Mouse (Mus musculus) limb, embryonic 15.5 days (tissue): ENCODE measurements around the gene Camkk1. TPM values are rescaled to one million over a fixed set of nuclear protein-coding genes. Genes with fewer than 3 reads are reported as not detected.

Experiments
- ATAC-seq: fragments of 200-750 bp; cut with Nextera tagmentation; 2 replicates; pipeline ENCODE4 v1.8.0; 2017; ENCODE audit warnings: low read depth, moderate TSS enrichment; ENCODE audit not compliant: insufficient number of reproducible peaks, low FRiP score, low TSS enrichment
- H3K27ac ChIP-seq: fragments of 300-500 bp; sonication (generic); 2 replicates; pipeline ENCODE4 v1.5.1; 2015; ENCODE audit warnings: moderate library complexity, mild to moderate bottlenecking, inconsistent platforms
- H3K27me3 ChIP-seq: fragments of 300-500 bp; sonication (generic); 2 replicates; pipeline ENCODE4 v1.6.1; 2015; ENCODE audit warnings: inconsistent platforms
- H3K36me3 ChIP-seq: fragments of 300-500 bp; sonication (generic); 2 replicates; pipeline ENCODE4 v1.6.1; 2015; ENCODE audit warnings: inconsistent platforms
- H3K4me1 ChIP-seq: fragments of 300-500 bp; sonication (generic); 2 replicates; pipeline ENCODE4 v1.6.1; 2015; ENCODE audit warnings: inconsistent platforms
- H3K4me2 ChIP-seq: fragments of 300-500 bp; sonication (generic); 2 replicates; pipeline ENCODE4 v1.6.1; 2015; ENCODE audit warnings: mild to moderate bottlenecking, inconsistent platforms
- H3K4me3 ChIP-seq: fragments of 300-500 bp; sonication (generic); 2 replicates; pipeline ENCODE4 v1.5.1; 2015; ENCODE audit warnings: mild to moderate bottlenecking, inconsistent platforms
- H3K9ac ChIP-seq: fragments of 300-500 bp; sonication (generic); 2 replicates; pipeline ENCODE4 v1.6.1; 2015; ENCODE audit warnings: inconsistent platforms
- H3K9me3 ChIP-seq: fragments of 300-500 bp; sonication (generic); 2 replicates; pipeline ENCODE4 v1.6.1; 2016; ENCODE audit warnings: inconsistent platforms
- WGBS: fragments of 180-500 bp; shearing (Covaris S2); methylation state at CpG from one replicate; pipeline ENCODE4 v1.1.7; 2015; 5-methylcytosine and 5-hydroxymethylcytosine counted together
- polyA plus RNA-seq: library from polyadenylated mRNA; unstranded; fragments of >200 nt; fragmentation: Nextera tagmentation; extraction: Ambion mirVana; gene quantifications from 2 replicates; pipeline ENCODE4 v1.2.1, GENCODE M21; 2015

Camkk1 gene
- polyA plus RNA-seq, 1 experiment from 2014 or later = 12.0 TPM

DNA sequence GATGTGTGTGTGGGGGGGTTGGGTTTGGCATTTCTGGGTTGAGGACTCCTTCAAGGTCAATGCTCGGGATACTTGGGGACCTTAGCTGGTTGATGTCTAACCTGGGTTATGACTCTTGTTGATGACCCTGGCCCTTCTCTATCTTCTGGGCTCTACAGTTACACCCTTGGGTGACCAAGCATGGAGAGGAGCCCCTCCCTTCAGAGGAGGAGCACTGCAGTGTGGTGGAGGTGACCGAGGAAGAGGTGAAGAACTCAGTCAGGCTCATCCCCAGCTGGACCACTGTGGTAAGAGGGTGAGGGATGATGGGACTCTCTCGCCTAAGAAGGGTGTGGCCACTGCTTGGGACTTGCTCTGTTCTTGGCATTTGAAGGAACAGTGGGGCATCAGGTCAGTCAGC is 18.9 kb downstream of the Camkk1 start:
- 83% methylated on average over 3 of the region's 3 CpGs for WGBS
- no peak for ATAC-seq
- H3K27ac ChIP-seq = no peak overlapping the region
- H3K4me1 ChIP-seq = no peaks in the 10 kb centered on the region
- H3K4me3 ChIP-seq = no peak overlapping the region
- no peak overlapping the region for H3K4me2 ChIP-seq
- no peak overlapping the region for H3K9ac ChIP-seq
- no peaks in the 10 kb centered on the region for H3K9me3 ChIP-seq
- H3K27me3 ChIP-seq = no peaks in the 10 kb centered on the region
- peaks cover 19% of the 10 kb centered on the region for H3K36me3 ChIP-seq

DNA sequence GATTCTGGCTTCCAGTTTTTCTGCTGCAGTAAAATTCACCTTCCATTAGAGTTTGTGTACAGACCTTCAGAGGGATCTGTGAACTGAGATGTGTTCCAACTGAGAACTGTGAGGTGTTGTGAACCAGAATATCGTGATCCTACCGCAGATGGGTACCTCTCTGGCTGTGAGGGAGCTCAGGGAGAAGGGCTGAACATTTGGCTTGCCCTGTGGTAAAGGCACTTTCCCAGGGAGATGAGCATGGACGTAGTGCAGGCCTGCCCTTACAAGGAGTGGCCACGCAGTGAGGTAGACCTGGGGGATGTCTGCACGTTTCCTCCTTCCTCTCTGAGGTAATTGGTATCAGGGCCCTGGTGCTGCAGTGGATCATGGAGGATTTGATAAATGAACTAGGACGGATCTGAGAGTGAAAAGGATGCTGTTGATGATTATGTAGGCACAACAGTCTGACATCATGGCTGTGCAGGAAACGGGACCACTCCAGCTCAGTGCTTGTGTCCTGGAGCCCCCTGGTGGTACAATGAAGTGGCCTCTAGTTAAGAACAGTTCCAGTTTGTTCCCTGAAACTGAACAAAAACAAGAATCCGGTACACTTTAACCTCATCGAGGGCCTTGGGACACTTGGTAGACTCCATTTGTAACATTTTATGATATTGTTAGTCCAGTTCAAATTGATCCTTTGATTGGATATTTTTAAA is 20.4 kb downstream of the Camkk1 start:
- H3K27ac ChIP-seq = no peak overlapping the region
- no peaks in the 10 kb centered on the region for H3K27me3 ChIP-seq
- WGBS = 59% methylated on average over 9 of the region's 9 CpGs
- no peak for ATAC-seq
- no peaks in the 10 kb centered on the region for H3K9me3 ChIP-seq
- no peak overlapping the region for H3K4me2 ChIP-seq
- H3K4me1 ChIP-seq = no peaks in the 10 kb centered on the region
- H3K36me3 ChIP-seq = peaks cover 13% of the 10 kb centered on the region
- H3K4me3 ChIP-seq = no peak overlapping the region
- no peak overlapping the region for H3K9ac ChIP-seq

DNA sequence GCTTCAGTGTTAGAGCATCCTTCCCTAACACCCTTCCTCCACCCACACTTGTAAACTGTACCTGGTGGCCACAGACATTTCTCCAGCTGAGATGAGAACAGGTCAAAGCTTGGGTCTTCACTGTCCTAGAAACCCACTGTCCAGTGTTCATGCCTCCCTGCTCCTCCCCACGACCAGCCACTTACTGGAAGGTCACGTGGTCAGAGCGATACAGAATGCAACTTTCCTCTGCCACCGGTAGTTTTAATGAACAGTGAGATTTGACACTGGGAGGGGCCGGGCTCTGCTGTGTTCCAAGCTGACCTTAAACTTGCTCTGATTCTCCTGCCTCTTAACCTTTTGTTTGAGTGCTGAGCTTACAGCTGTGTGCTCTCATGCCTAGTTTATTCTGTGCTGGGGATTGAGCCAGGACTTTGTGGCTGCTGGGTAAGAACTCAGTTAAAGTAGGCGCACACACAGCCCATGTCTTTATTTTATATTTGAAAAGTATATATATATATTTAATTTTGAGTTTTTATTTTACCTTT is 25.5 kb downstream of the Camkk1 start:
- ATAC-seq = no peak
- Histone ChIP-seq H3K36me3 (peaks cover 10% of the 10 kb centered on the region; the same call in 1 of the 2 replicates), H3K4me3 (no peak overlapping the region), H3K9me3 (no peaks in the 10 kb centered on the region), H3K9ac (no peak overlapping the region), H3K4me1 (peaks cover 15% of the 10 kb centered on the region), H3K4me2 (no peak overlapping the region), H3K27ac (no peak overlapping the region), H3K27me3 (no peaks in the 10 kb centered on the region)
- WGBS = 41% methylated on average over 6 of the region's 6 CpGs

DNA sequence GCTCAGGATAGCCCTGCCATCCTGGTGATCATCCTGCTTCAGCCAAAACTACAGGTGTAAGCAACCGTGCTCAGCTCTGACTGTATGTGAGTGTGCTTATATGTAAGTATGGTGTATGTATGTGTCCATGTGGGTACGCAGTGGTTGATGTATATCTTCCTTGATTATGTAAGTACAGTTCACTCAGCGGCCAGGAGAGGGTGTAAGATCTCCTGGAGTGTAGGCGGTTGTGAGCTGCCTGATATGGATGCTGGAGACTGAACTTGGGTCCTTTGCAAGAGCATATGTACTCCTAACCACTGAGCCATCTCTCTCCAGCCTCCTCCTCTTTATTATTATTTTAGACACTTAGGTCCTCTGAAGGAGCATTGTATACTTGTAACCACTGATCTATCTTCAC is 26.0 kb downstream of the Camkk1 start:
- WGBS = 76% methylated on average over 4 of the region's 4 CpGs
- no peak overlapping the region for H3K9ac ChIP-seq
- H3K4me1 ChIP-seq = peaks cover 18% of the 10 kb centered on the region
- peaks cover 10% of the 10 kb centered on the region; the same call in 1 of the 2 replicates for H3K36me3 ChIP-seq
- no peak for ATAC-seq
- H3K4me3 ChIP-seq = no peak overlapping the region
- no peaks in the 10 kb centered on the region for H3K27me3 ChIP-seq
- no peak overlapping the region for H3K4me2 ChIP-seq
- H3K27ac ChIP-seq = no peak overlapping the region
- H3K9me3 ChIP-seq = no peaks in the 10 kb centered on the region

DNA sequence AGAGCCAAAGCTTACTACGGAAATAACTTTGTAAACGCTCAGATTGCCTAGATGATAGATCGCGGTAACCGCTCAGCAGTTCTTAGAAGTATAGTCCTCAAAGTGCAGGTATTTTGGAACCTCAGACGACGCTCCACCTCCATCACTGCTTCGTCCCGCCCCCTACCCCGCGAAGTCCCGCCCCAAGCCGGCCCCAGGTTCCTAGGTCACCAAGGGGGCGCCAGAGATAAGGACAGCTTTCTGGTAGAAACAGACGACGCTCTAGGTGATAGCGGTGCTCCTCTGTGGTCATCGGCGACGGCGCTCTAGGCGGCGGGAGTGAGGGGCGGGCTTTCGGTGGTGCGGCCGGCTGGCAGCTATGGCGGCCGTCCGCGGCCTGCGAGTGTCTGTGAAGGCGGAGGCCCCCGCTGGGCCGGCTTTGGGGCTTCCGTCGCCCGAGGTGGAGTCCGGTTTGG is 28.8 kb downstream of the Camkk1 start, which contains the start of gene Ncbp3:
Gene Ncbp3, plus strand, starts transcription at position 242 of the 455 bp plus-strand sequence.
- peak; percentile 94 for ATAC-seq
- under 1% methylated on average over 39 of the region's 39 CpGs for WGBS
- H3K27me3 ChIP-seq = no peaks in the 10 kb centered on the region
- peak within 1 kb of the TSS; percentile 80 for H3K9ac ChIP-seq
- H3K9me3 ChIP-seq = no peaks in the 10 kb centered on the region
- H3K36me3 ChIP-seq = peaks cover 10% of the 10 kb centered on the region
- peak within 1 kb of the TSS; percentile 58 for H3K4me2 ChIP-seq
- peaks cover 18% of the 10 kb centered on the region for H3K4me1 ChIP-seq
- peak within 1 kb of the TSS; percentile 65 for H3K4me3 ChIP-seq
- peak within 1 kb of the TSS; percentile 82 for H3K27ac ChIP-seq

DNA sequence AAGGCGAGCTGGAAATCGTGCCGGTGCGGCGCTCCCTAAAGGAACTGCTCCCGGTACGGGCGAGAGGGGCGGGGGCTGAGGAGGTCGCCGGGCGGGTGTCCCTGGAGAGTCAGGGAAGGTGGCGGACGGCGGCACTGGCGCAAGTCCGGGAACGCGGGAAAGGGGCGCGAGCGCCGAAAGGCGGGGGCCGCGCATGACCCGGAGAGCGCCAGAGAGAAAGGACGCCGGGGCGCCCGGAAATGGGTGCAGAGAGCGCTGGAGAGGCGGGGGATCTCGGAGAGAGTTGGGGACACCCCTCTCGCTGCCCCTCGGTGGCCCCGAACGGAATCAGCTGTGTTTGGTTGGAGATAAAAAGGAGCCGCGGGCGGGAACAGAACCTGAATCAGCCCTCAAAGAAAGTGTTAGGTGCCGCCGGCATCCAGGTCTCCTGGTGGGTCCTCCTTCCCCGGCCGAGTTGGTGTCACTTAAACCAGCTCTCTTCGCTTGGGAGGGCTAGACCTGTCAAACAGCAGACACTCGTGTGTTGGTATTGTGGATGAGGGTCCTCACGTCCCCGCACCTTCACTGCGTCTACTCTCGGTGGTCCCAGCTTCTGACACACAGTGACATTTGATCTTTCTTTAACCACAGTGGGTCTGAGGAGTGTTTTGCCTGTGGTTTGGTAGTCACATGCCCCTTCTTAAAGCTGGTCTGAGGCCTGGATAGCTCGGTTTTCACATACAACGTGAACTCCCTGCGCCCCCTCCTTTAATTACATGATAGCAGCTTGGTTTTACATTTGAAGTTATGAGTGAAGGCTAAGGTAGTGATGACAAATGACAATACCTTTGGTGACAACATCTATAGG is 29.4 kb downstream of the Camkk1 start:
- peak overlapping the region; percentile 58 for H3K4me2 ChIP-seq
- H3K4me1 ChIP-seq = peaks cover 18% of the 10 kb centered on the region
- peak overlapping the region; percentile 82 for H3K27ac ChIP-seq
- no peaks in the 10 kb centered on the region for H3K9me3 ChIP-seq
- H3K36me3 ChIP-seq = peaks cover 12% of the 10 kb centered on the region
- H3K27me3 ChIP-seq = no peaks in the 10 kb centered on the region
- ATAC-seq = peak; percentile 54; the same call in 1 of the 2 replicates
- peak overlapping the region; percentile 65 for H3K4me3 ChIP-seq
- 1% methylated on average over 52 of the region's 55 CpGs for WGBS
- H3K9ac ChIP-seq = peak overlapping the region; percentile 80

DNA sequence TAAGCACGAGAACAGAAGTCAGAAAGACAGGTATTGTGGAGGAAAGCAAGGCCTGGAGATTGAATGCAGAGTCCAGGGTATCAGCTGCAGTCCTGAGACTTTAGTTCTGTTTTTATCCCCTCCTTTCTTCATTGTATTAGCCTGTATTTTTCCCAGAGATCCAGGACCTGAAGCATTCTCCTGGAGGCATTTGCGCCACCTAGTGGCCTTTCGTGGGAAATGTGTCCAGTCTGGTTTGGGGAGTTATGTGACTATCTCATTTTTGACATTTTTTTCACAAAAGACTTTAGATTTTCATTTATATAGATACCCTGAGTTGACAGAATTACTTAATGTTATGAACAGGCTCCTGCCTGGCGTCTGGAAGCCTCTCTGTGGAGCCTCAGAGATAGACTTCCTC is 30.5 kb downstream of the Camkk1 start:
- Histone ChIP-seq H3K27ac (peak overlapping the region; percentile 43; the same call in 1 of the 2 replicates), H3K27me3 (no peaks in the 10 kb centered on the region), H3K9ac (no peak overlapping the region), H3K4me1 (peaks cover 18% of the 10 kb centered on the region), H3K4me2 (peak overlapping the region; percentile 58), H3K9me3 (no peaks in the 10 kb centered on the region), H3K4me3 (peak overlapping the region; percentile 65), H3K36me3 (peaks cover 23% of the 10 kb centered on the region)
- 4% methylated on average over 4 of the region's 4 CpGs for WGBS
- no peak for ATAC-seq

DNA sequence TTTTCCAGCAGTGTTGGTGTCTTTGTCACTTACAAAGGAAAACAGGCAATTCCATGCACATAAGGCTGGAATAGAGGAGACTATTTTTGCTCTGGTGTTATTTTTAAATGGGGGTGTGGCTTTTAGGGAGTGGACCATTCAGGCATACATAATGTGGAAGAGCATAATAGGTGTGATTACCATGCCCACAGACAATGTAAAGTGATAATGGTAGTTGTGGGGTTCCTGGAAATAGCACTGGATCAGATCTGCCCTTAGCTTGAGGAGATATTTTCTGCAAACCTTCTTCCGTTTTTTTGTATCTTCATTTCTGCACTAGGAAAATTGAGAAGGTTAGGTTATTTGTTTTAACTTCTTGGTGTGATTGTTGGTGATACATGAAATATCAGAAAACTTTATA is 34.0 kb downstream of the Camkk1 start:
- no peaks in the 10 kb centered on the region for H3K9me3 ChIP-seq
- H3K27ac ChIP-seq = no peak overlapping the region
- H3K36me3 ChIP-seq = peaks cover 49% of the 10 kb centered on the region
- no peak for ATAC-seq
- H3K4me3 ChIP-seq = no peak overlapping the region
- no peak overlapping the region for H3K9ac ChIP-seq
- H3K27me3 ChIP-seq = no peaks in the 10 kb centered on the region
- H3K4me1 ChIP-seq = peaks cover 14% of the 10 kb centered on the region
- H3K4me2 ChIP-seq = no peak overlapping the region
- WGBS = 96% methylated on average over 1 of the region's 1 CpGs

DNA sequence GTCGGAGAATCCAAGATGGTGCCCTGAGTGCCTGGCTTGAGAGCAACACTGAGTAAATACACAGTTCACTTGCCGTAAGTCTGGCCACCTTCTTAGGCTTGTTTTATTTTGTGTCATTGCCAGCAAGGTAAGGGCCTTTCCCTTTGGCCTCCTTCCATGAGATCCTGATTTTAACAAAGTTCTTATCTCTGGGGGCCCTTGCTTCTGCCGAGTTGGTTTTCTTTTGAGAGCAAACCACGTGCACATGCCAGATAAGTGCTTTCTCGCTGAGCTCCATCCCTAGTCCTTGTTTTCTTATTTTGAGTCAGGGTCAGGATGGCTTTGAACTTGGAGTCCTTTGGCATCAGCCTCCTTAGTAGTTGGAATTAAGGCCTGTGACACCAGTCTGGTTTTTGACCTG is 38.9 kb downstream of the Camkk1 start:
- Histone ChIP-seq H3K27me3 (no peaks in the 10 kb centered on the region), H3K9me3 (no peaks in the 10 kb centered on the region), H3K27ac (no peak overlapping the region), H3K4me2 (no peak overlapping the region), H3K4me1 (no peaks in the 10 kb centered on the region), H3K36me3 (peaks cover 58% of the 10 kb centered on the region), H3K9ac (no peak overlapping the region), H3K4me3 (no peak overlapping the region)
- 94% methylated on average over 5 of the region's 5 CpGs for WGBS
- ATAC-seq = no peak

DNA sequence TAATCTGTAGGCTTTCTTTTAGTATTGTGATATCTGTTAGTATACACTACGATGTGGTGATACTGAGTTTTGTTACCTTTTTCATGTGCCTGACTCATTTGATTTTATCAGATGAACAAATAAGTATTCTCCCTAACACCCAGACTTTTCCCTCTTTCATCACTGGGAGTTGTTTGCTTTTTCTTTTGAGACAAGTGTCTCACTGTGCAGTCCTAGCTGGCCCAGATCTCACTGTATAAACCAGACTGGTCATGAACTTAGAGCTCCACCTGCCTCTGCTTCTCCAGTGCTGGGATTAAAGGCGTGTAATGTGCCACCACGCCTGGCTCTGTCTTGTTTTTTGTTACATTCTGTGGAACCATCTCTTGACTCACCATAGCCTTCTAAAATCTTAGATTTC is 40.8 kb downstream of the Camkk1 start:
- WGBS = 81% methylated on average over 3 of the region's 3 CpGs
- H3K4me1 ChIP-seq = no peaks in the 10 kb centered on the region
- no peak overlapping the region for H3K4me3 ChIP-seq
- no peak overlapping the region for H3K4me2 ChIP-seq
- ATAC-seq = no peak
- no peaks in the 10 kb centered on the region for H3K27me3 ChIP-seq
- H3K9ac ChIP-seq = no peak overlapping the region
- H3K27ac ChIP-seq = no peak overlapping the region
- H3K9me3 ChIP-seq = no peaks in the 10 kb centered on the region
- H3K36me3 ChIP-seq = peaks cover 44% of the 10 kb centered on the region

DNA sequence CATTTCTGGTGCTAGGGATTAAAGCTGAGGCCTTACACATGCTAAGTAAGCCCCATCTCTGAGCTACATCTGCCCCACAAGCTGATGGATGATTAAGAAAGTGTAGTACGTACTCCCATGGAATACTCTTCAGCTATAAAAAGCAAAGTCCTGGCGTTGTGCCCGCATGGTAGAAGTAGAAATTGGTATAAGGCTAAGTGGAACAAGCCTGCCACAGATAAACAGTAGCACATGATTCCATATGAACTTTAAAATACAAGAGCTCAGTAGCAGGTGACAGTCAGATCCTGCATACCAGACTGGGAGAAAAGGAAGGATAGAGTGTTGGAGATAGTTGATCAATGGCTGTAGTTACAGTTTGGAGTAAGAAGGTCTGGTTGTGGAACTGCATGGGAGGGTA is 42.6 kb downstream of the Camkk1 start:
- no peak for ATAC-seq
- H3K27me3 ChIP-seq = no peaks in the 10 kb centered on the region
- no peak overlapping the region for H3K4me2 ChIP-seq
- WGBS = 92% methylated on average over 3 of the region's 3 CpGs
- H3K9me3 ChIP-seq = no peaks in the 10 kb centered on the region
- H3K27ac ChIP-seq = no peak overlapping the region
- no peak overlapping the region for H3K9ac ChIP-seq
- H3K4me1 ChIP-seq = no peaks in the 10 kb centered on the region
- H3K4me3 ChIP-seq = no peak overlapping the region
- peaks cover 40% of the 10 kb centered on the region for H3K36me3 ChIP-seq

DNA sequence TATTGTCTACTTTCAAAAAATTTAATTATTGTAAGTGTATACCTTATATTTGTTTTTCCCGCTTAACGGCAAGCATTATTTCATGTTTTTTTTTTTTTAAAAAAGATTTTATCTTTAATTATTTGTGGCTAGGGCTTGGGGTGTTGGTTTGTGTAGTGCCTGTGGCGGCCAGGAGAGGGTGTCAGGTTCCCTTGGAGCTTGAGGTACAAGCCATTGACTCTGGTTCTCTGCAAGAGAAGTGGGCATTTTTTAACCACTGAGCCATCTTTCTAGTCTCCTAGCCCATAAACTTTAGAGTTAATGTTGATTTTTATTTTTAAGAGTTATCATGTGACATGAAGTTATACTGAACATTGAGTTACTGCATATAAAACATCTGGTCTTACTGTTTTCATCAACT is 53.0 kb downstream of the Camkk1 start:
- no peak for ATAC-seq
- Histone ChIP-seq H3K27ac (no peak overlapping the region), H3K4me3 (no peak overlapping the region), H3K27me3 (no peaks in the 10 kb centered on the region), H3K9me3 (no peaks in the 10 kb centered on the region), H3K4me1 (no peaks in the 10 kb centered on the region), H3K36me3 (peaks cover 80% of the 10 kb centered on the region), H3K4me2 (no peak overlapping the region), H3K9ac (no peak overlapping the region)
- WGBS = 86% methylated on average over 3 of the region's 3 CpGs
